Mouse (Mus musculus) E14TG2a.4 (cell line): ENCODE results near the gene Krtap19-5.

Source experiments
- H3K27me3 ChIP-seq: 2 replicates; pipeline ENCODE4 v1.6.1; 2014; ENCODE audit warnings: low read length, control low read depth; ENCODE audit not compliant: insufficient read depth
- H3K36me3 ChIP-seq: 2 replicates; pipeline ENCODE4 v1.6.1; 2014; ENCODE audit warnings: low read length, control low read depth; ENCODE audit not compliant: insufficient read depth
- H3K4me1 ChIP-seq: replicated peaks from 2 replicates; pipeline ENCODE4 v1.6.1; 2014; ENCODE audit warnings: low read depth, low read length, control low read depth
- H3K4me3 ChIP-seq: replicated peaks from 2 replicates; pipeline ENCODE4 v1.5.1; 2014; ENCODE audit warnings: mild to moderate bottlenecking, low read length
- H3K9me3 ChIP-seq: 2 replicates; pipeline ENCODE4 v1.6.1; 2014; ENCODE audit warnings: low read length, control low read depth
- CTCF ChIP-seq: conservative IDR thresholded peaks from 2 replicates; pipeline ENCODE4 v1.5.1; 2014; ENCODE audit warnings: low read length
- NANOG ChIP-seq: IDR thresholded peaks from 2 replicates; pipeline ENCODE4 v1.6.1; 2014; ENCODE audit warnings: borderline replicate concordance, low read length, mixed read lengths
- POU5F1 ChIP-seq: IDR thresholded peaks from 2 replicates; pipeline ENCODE4 v1.6.1; 2014; ENCODE audit warnings: low read length, borderline replicate concordance

Gene Krtap19-5

DNA sequence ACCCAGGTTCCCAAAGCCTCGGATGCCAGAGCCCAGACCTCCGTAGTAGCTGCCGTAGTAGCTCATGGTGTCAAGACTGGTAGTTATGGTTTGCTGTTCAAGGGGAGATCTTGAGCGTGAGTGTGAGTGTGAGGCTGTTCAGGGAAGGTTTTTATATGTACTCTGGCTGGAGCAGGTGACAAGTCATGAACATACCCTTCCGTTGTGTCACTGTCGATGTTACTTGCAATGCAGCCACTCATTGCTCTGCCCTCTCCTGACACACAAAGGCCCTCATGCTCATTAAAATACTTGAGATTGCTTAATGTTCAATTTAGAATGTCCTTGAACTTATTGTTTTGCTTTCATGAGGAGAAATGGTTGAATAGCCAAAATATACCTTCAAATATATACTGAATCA is at the start of gene Krtap19-5:
Gene Krtap19-5, minus strand, starts transcription at position 101 of the 400 bp plus-strand sequence.
- no peak within 1 kb of the TSS for H3K4me3 ChIP-seq
- TF ChIP-seq CTCF (no peak), POU5F1 (no peak), NANOG (no peak)
- no peaks in the 10 kb centered on the region for H3K36me3 ChIP-seq
- no peaks in the 10 kb centered on the region for H3K9me3 ChIP-seq
- H3K27me3 ChIP-seq = no peaks in the 10 kb centered on the region
- H3K4me1 ChIP-seq = no peaks in the 10 kb centered on the region

- Histone ChIP-seq H3K4me3 (no peak overlapping the region), H3K4me1 (no peaks in the 10 kb centered on the region), H3K27me3 (no peaks in the 10 kb centered on the region), H3K36me3 (no peaks in the 10 kb centered on the region), H3K9me3 (peaks cover 6% of the 10 kb centered on the region; the same call in 1 of the 2 replicates)
- TF ChIP-seq POU5F1 = no peak
- no peak for TF ChIP-seq CTCF
- TF ChIP-seq NANOG = no peak
Measured at GRCm38 (mm10) chr16:88941106-88941505, 44.8 kb upstream of the Krtap19-5 start.

GRCm38 (mm10) chr16:88938252-88938651 is 42.0 kb upstream of the Krtap19-5 start:
- Histone ChIP-seq H3K4me3 (no peak overlapping the region), H3K27me3 (no peaks in the 10 kb centered on the region), H3K9me3 (no peaks in the 10 kb centered on the region), H3K36me3 (no peaks in the 10 kb centered on the region), H3K4me1 (no peaks in the 10 kb centered on the region)
- TF ChIP-seq POU5F1 = no peak
- TF ChIP-seq CTCF = peak; percentile 70

DNA sequence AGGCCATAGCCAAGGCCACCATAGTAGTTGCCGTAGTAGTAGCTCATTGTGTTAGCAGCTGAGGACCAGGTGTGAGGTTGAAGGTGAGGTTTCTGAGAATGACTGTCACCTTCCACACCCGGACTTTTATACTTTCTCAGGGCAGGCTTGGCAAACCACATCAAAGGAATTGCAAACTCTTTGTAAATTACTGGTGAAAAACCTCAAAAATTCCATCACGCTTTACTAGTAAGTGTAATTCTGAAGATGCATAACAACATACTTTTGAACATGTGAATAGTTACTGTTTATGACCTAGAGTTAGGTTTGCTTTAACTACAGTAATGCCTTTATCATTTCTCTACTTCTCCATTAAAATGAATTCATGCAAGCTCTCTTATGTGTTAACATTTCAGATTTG is 35.9 kb upstream of the Krtap19-5 start, which contains the start of gene Krtap19-9b:
Gene Krtap19-9b, minus strand, starts transcription at position 101 of the 400 bp plus-strand sequence.
- TF ChIP-seq POU5F1 (no peak), CTCF (no peak), NANOG (no peak)
- no peak within 1 kb of the TSS for H3K4me3 ChIP-seq
- H3K36me3 ChIP-seq = no peaks in the 10 kb centered on the region
- H3K4me1 ChIP-seq = no peaks in the 10 kb centered on the region
- H3K9me3 ChIP-seq = no peaks in the 10 kb centered on the region
- no peaks in the 10 kb centered on the region for H3K27me3 ChIP-seq

DNA sequence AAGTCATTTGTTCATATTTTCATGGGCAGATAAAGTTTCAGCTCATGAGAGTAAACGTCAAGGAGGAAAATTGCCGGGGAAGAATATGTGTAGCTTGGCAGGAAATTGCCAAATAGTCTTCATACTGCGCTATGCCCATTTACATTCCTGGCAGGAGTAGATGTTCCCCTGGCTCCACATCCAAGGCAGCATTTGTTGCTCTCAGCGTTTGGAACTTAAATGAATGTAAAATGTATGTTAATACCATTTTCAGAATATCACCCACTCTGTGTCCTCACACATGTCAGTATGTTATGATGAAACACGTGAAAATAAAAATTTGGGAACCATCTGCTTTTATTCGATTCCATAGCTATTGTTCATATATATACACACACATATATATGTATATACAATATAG is 9.4 kb downstream of the Krtap19-5 start:
- no peak overlapping the region for H3K4me3 ChIP-seq
- H3K27me3 ChIP-seq = no peaks in the 10 kb centered on the region
- H3K9me3 ChIP-seq = peaks cover 24% of the 10 kb centered on the region
- H3K36me3 ChIP-seq = no peaks in the 10 kb centered on the region
- TF ChIP-seq POU5F1 = no peak
- TF ChIP-seq NANOG = no peak
- TF ChIP-seq CTCF = no peak
- no peaks in the 10 kb centered on the region for H3K4me1 ChIP-seq

- Histone ChIP-seq H3K4me1 (no peaks in the 10 kb centered on the region), H3K27me3 (no peaks in the 10 kb centered on the region), H3K4me3 (no peak within 1 kb of the TSS), H3K36me3 (no peaks in the 10 kb centered on the region), H3K9me3 (peaks cover 23% of the 10 kb centered on the region)
- TF ChIP-seq CTCF = no peak
Measured at GRCm38 (mm10) chr16:88884989-88885388, 11.3 kb downstream of the Krtap19-5 start, which contains the start of gene Krtap19-4. Gene Krtap19-4 (minus strand): TSS chr16:88885089.

GRCm38 (mm10) chr16:88877938-88878337 is 18.3 kb downstream of the Krtap19-5 start, which contains the start of gene Krtap19-3:
Gene Krtap19-3 (minus strand): TSS chr16:88878038.
- H3K27me3 ChIP-seq = no peaks in the 10 kb centered on the region

GRCm38 (mm10) chr16:88874169-88874568 is 22.1 kb downstream of the Krtap19-5 start, which contains the start of gene Krtap19-2:
Gene Krtap19-2 (minus strand): TSS chr16:88874269.
- Histone ChIP-seq H3K4me3 (no peak within 1 kb of the TSS), H3K9me3 (no peaks in the 10 kb centered on the region), H3K27me3 (no peaks in the 10 kb centered on the region), H3K36me3 (no peaks in the 10 kb centered on the region), H3K4me1 (no peaks in the 10 kb centered on the region)
- no peak for TF ChIP-seq POU5F1
- no peak for TF ChIP-seq NANOG
- TF ChIP-seq CTCF = no peak

More at GRCm38 (mm10) chr16:88877938-88878337, 18.3 kb downstream of the Krtap19-5 start, which contains the start of gene Krtap19-3:
- no peaks in the 10 kb centered on the region for H3K9me3 ChIP-seq
- H3K4me3 ChIP-seq = no peak within 1 kb of the TSS
- no peaks in the 10 kb centered on the region for H3K4me1 ChIP-seq
- H3K36me3 ChIP-seq = no peaks in the 10 kb centered on the region
- TF ChIP-seq POU5F1 (no peak), NANOG (no peak), CTCF (no peak)

- H3K9me3 ChIP-seq = no peaks in the 10 kb centered on the region
- H3K4me3 ChIP-seq = no peak within 1 kb of the TSS
- H3K4me1 ChIP-seq = no peaks in the 10 kb centered on the region
- TF ChIP-seq CTCF (no peak), NANOG (no peak), POU5F1 (no peak)
- no peaks in the 10 kb centered on the region for H3K27me3 ChIP-seq
- H3K36me3 ChIP-seq = no peaks in the 10 kb centered on the region
Measured at GRCm38 (mm10) chr16:88869311-88869710, 26.9 kb downstream of the Krtap19-5 start, which contains the start of gene Krtap19-1. Gene Krtap19-1 (minus strand): TSS chr16:88869411.
